Mouse (Mus musculus): ENCODE data around the gene Agbl2. TPM values are rescaled to one million over a fixed set of nuclear protein-coding genes. Genes with fewer than 3 reads are reported as not detected.
A peak's percentile ranks its signal among the peaks of the same experiment; 100 is the strongest.
"Not testable (repeated sequence)": the region's sequence is repeated elsewhere in the genome, so short reads cannot be mapped to it uniquely, and the experiment has no call there.

Agbl2 gene
- polyA plus RNA-seq, 1 experiment = 5.0 TPM

- H3K4me1 ChIP-seq (ENCODE audit: control insufficient read depth, insufficient read depth, low read length) = no peaks in the 10 kb centered on the region
- TF ChIP-seq POLR2A (IDR thresholded peaks at IDR 0.05; ENCODE audit: borderline replicate concordance, extremely low read depth, low read depth, low read length) = no peak
- no peak for TF ChIP-seq CTCF (IDR thresholded peaks at IDR 0.05; ENCODE audit: insufficient read depth, low read length)
- 72% methylated on average over 6 of the region's 6 CpGs for WGBS
- H3K4me3 ChIP-seq (replicated peaks; ENCODE audit: extremely low read depth, low read depth, low read length) = no peak overlapping the region
- no peak for DNase-seq
These were observed 26.0 kb downstream of the Agbl2 start for GRCm38 (mm10) chr2:90808241-90809126.

- no peak overlapping the region for H3K4me3 ChIP-seq (replicated peaks; ENCODE audit: extremely low read depth, low read depth, low read length)
- DNase-seq = no peak
- TF ChIP-seq CTCF (IDR thresholded peaks at IDR 0.05; ENCODE audit: insufficient read depth, low read length) = no peak
- TF ChIP-seq POLR2A (IDR thresholded peaks at IDR 0.05; ENCODE audit: borderline replicate concordance, extremely low read depth, low read depth, low read length) = no peak
- no peaks in the 10 kb centered on the region for H3K4me1 ChIP-seq (ENCODE audit: control insufficient read depth, insufficient read depth, low read length)
- 71% methylated on average over 8 of the region's 8 CpGs for WGBS
These were observed 28.2 kb downstream of the Agbl2 start for GRCm38 (mm10) chr2:90810751-90811150.

- Histone ChIP-seq H3K4me1 (ENCODE audit: control insufficient read depth, insufficient read depth, low read length) (no peaks in the 10 kb centered on the region), H3K4me3 (replicated peaks; ENCODE audit: extremely low read depth, low read depth, low read length) (no peak overlapping the region)
- DNase-seq = no peak
- 76% methylated on average over 2 of the region's 2 CpGs for WGBS
- TF ChIP-seq CTCF (IDR thresholded peaks at IDR 0.05; ENCODE audit: insufficient read depth, low read length) (no peak), POLR2A (IDR thresholded peaks at IDR 0.05; ENCODE audit: borderline replicate concordance, extremely low read depth, low read depth, low read length) (no peak)
These were observed 32.7 kb downstream of the Agbl2 start for GRCm38 (mm10) chr2:90815266-90815665.

GRCm38 (mm10) chr2:90816144-90816543, 33.6 kb downstream of the Agbl2 start:
- 74% methylated on average over 4 of the region's 4 CpGs for WGBS
- TF ChIP-seq CTCF (IDR thresholded peaks at IDR 0.05; ENCODE audit: insufficient read depth, low read length) = no peak
- no peak for TF ChIP-seq POLR2A (IDR thresholded peaks at IDR 0.05; ENCODE audit: borderline replicate concordance, extremely low read depth, low read depth, low read length)
- Histone ChIP-seq H3K4me3 (replicated peaks; ENCODE audit: extremely low read depth, low read depth, low read length) (no peak overlapping the region), H3K4me1 (ENCODE audit: control insufficient read depth, insufficient read depth, low read length) (no peaks in the 10 kb centered on the region)
- DNase-seq = no peak

- no peak for TF ChIP-seq CTCF (IDR thresholded peaks at IDR 0.05; ENCODE audit: insufficient read depth, low read length)
- no peak for TF ChIP-seq POLR2A (IDR thresholded peaks at IDR 0.05; ENCODE audit: borderline replicate concordance, extremely low read depth, low read depth, low read length)
- Histone ChIP-seq H3K4me3 (replicated peaks; ENCODE audit: extremely low read depth, low read depth, low read length) (no peak overlapping the region), H3K4me1 (ENCODE audit: control insufficient read depth, insufficient read depth, low read length) (no peaks in the 10 kb centered on the region)
- DNase-seq = no peak
- 88% methylated on average over 3 of the region's 3 CpGs for WGBS
These were observed 36.2 kb downstream of the Agbl2 start for GRCm38 (mm10) chr2:90818710-90819109.

GRCm38 (mm10) chr2:90820894-90821293, 38.4 kb downstream of the Agbl2 start:
- H3K4me3 ChIP-seq (replicated peaks; ENCODE audit: extremely low read depth, low read depth, low read length) = no peak overlapping the region
- H3K4me1 ChIP-seq (ENCODE audit: control insufficient read depth, insufficient read depth, low read length) = no peaks in the 10 kb centered on the region
- WGBS = 73% methylated on average over 3 of the region's 3 CpGs
- TF ChIP-seq POLR2A (IDR thresholded peaks at IDR 0.05; ENCODE audit: borderline replicate concordance, extremely low read depth, low read depth, low read length) (no peak), CTCF (IDR thresholded peaks at IDR 0.05; ENCODE audit: insufficient read depth, low read length) (no peak)
- no peak for DNase-seq

- no peak for DNase-seq
- no peak overlapping the region for H3K4me3 ChIP-seq (replicated peaks; ENCODE audit: extremely low read depth, low read depth, low read length)
- no peaks in the 10 kb centered on the region for H3K4me1 ChIP-seq (ENCODE audit: control insufficient read depth, insufficient read depth, low read length)
- TF ChIP-seq POLR2A (IDR thresholded peaks at IDR 0.05; ENCODE audit: borderline replicate concordance, extremely low read depth, low read depth, low read length) (no peak), CTCF (IDR thresholded peaks at IDR 0.05; ENCODE audit: insufficient read depth, low read length) (no peak)
- WGBS = 89% methylated on average over 2 of the region's 2 CpGs
These were observed 40.5 kb downstream of the Agbl2 start for GRCm38 (mm10) chr2:90822978-90823377.

GRCm38 (mm10) chr2:90823781-90824180, 41.3 kb downstream of the Agbl2 start:
- H3K4me1 ChIP-seq (ENCODE audit: control insufficient read depth, insufficient read depth, low read length) = no peaks in the 10 kb centered on the region
- DNase-seq = no peak
- 87% methylated on average over 6 of the region's 6 CpGs for WGBS
- TF ChIP-seq CTCF (IDR thresholded peaks at IDR 0.05; ENCODE audit: insufficient read depth, low read length) (no peak), POLR2A (IDR thresholded peaks at IDR 0.05; ENCODE audit: borderline replicate concordance, extremely low read depth, low read depth, low read length) (no peak)
- no peak overlapping the region for H3K4me3 ChIP-seq (replicated peaks; ENCODE audit: extremely low read depth, low read depth, low read length)

GRCm38 (mm10) chr2:90824528-90824927, 42.0 kb downstream of the Agbl2 start:
- not testable (repeated sequence) for DNase-seq; H3K4me3 ChIP-seq (replicated peaks; ENCODE audit: extremely low read depth, low read depth, low read length); H3K4me1 ChIP-seq (ENCODE audit: control insufficient read depth, insufficient read depth, low read length)
- WGBS = 67% methylated on average over 10 of the region's 10 CpGs

GRCm38 (mm10) chr2:90825515-90826172, 43.1 kb downstream of the Agbl2 start:
- 52% methylated on average over 11 of the region's 11 CpGs for WGBS
- Histone ChIP-seq H3K4me1 (ENCODE audit: control insufficient read depth, insufficient read depth, low read length) (no peaks in the 10 kb centered on the region), H3K4me3 (replicated peaks; ENCODE audit: extremely low read depth, low read depth, low read length) (no peak overlapping the region)
- peak; percentile 13 for DNase-seq
- TF ChIP-seq POLR2A (IDR thresholded peaks at IDR 0.05; ENCODE audit: borderline replicate concordance, extremely low read depth, low read depth, low read length) (no peak), CTCF (IDR thresholded peaks at IDR 0.05; ENCODE audit: insufficient read depth, low read length) (no peak)
